Mouse (Mus musculus) C2C12 (cell line): ENCODE results near the gene Crnkl1. TPM values are rescaled to one million over a fixed set of nuclear protein-coding genes. Genes with fewer than 3 reads are reported as not detected.
"Not testable (repeated sequence)": the region's sequence is repeated elsewhere in the genome, so short reads cannot be mapped to it uniquely, and the experiment has no call there.

Experiments
- H3K27me3 ChIP-seq: one replicate; pipeline ENCODE4 v1.6.1; 2011; ENCODE audit not compliant: control insufficient read depth, insufficient read depth, insufficient read length
- H3K36me3 ChIP-seq: one replicate; pipeline ENCODE4 v1.6.1; 2011; ENCODE audit not compliant: control insufficient read depth, insufficient read depth
- H3K4me3 ChIP-seq: one replicate; pipeline ENCODE4 v1.5.1; 2011; ENCODE audit warnings: mild to moderate bottlenecking, control low read depth; ENCODE audit not compliant: poor library complexity, insufficient read depth, severe bottlenecking
- H3K79me2 ChIP-seq: one replicate; pipeline ENCODE4 v1.6.1; 2011; ENCODE audit not compliant: control insufficient read depth, insufficient read depth
- H3K79me3 ChIP-seq: one replicate; pipeline ENCODE4 v1.6.1; 2011; ENCODE audit warnings: low read depth, control low read depth
- H3ac ChIP-seq: one replicate; pipeline ENCODE3; 2011; ENCODE audit warnings: low read depth; ENCODE audit not compliant: control insufficient read depth, insufficient read length
- CEBPB ChIP-seq: IDR thresholded peaks from one replicate; pipeline ENCODE4 v1.6.1; 2011; ENCODE audit warnings: low read depth, mild to moderate bottlenecking, control low read depth, moderate library complexity
- CTCF ChIP-seq: IDR thresholded peaks from one replicate; pipeline ENCODE4 v1.5.1; 2011; ENCODE audit not compliant: control insufficient read depth, insufficient read depth, insufficient read length
- FOSL1 ChIP-seq: IDR thresholded peaks from one replicate; pipeline ENCODE4 v1.8.0; 2011; ENCODE audit warnings: mild to moderate bottlenecking, low read length; ENCODE audit not compliant: poor library complexity, insufficient read depth, severe bottlenecking
- MAX ChIP-seq: IDR thresholded peaks from one replicate; pipeline ENCODE4 v1.6.1; 2011; ENCODE audit warnings: mild to moderate bottlenecking, control low read depth
- MYOD1 ChIP-seq: IDR thresholded peaks from one replicate; pipeline ENCODE4 v1.6.1; 2011; ENCODE audit warnings: low read depth; ENCODE audit not compliant: control insufficient read depth, insufficient read length
- MYOG ChIP-seq: IDR thresholded peaks from one replicate; pipeline ENCODE4 v1.6.1; 2011; ENCODE audit not compliant: control insufficient read depth, insufficient read length; ENCODE audit errors: extremely low read depth
- USF1 ChIP-seq: IDR thresholded peaks from one replicate; pipeline ENCODE4 v1.6.1; 2011; ENCODE audit warnings: low read depth, mild to moderate bottlenecking, control low read depth, moderate library complexity
- polyA plus RNA-seq: library from polyadenylated mRNA; unstranded; fragments of >200 nt; fragmentation: generic; extraction: Trizol; gene quantifications from one replicate; pipeline ENCODE4 v1.2.1, GENCODE M21; 2012; ENCODE audit warnings: missing spikeins

Gene Crnkl1
- polyA plus RNA-seq, 1 experiment = 8.8 TPM

DNA sequence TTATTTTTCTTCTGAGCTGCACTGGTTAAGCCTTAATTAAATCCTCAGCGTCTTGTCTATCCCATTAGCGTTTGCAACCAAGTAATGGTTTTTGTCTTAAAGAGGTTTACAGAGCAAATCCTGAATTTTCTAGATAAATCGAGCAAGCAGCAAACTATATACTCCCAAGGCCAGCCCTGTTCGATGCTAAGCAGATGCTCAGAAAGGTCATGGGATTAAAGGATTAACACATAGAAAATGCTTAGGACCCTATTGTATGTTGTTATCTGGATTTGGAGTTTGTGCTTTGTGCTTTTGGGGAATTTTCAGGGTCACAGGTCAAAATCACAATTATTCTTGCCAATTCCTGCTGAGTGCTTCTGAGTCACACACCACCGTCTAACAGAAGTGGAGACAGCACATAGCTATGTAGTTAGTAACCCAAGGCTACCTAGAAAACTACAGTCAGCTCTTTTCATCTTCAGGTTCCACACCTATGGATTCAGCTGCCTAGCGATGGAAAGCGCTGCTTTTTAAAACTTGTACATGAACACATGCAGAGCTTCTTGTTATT is 13.7 kb upstream of the Crnkl1 start:
- Histone ChIP-seq H3K79me3 (no peaks in the 10 kb centered on the region), H3K4me3 (no peak overlapping the region), H3K27me3 (peaks cover 5% of the 10 kb centered on the region), H3K36me3 (no peaks in the 10 kb centered on the region), H3K79me2 (no peaks in the 10 kb centered on the region), H3ac (no peak overlapping the region)
- TF ChIP-seq USF1 (no peak), MYOD1 (no peak), CEBPB (no peak), CTCF (no peak), MAX (no peak)

DNA sequence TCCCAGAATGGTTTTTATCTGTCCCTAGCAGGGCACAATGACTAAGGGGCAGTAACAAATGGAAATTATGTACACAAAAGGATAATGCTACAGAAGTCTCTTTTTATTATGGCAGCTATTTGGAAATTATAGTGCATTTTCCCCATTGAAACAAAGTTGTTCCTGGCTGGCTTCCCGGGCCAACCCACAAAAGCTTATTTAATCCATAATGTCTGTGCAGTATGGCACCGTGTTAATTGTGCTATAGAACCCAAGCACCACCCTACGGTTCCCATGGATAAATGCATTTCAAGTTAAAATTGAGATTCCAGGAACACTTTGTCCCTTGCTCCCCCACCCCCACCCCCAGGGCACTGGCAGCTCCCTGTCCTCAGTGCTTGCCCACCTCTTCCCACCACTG is 9.5 kb upstream of the Crnkl1 start:
- TF ChIP-seq MYOG (no peak), MAX (no peak), CEBPB (no peak), USF1 (no peak), FOSL1 (no peak), MYOD1 (no peak), CTCF (no peak)
- peaks cover 14% of the 10 kb centered on the region for H3K27me3 ChIP-seq
- H3K79me3 ChIP-seq = no peaks in the 10 kb centered on the region
- H3ac ChIP-seq = no peak overlapping the region
- H3K36me3 ChIP-seq = no peaks in the 10 kb centered on the region
- no peak overlapping the region for H3K4me3 ChIP-seq
- no peaks in the 10 kb centered on the region for H3K79me2 ChIP-seq

DNA sequence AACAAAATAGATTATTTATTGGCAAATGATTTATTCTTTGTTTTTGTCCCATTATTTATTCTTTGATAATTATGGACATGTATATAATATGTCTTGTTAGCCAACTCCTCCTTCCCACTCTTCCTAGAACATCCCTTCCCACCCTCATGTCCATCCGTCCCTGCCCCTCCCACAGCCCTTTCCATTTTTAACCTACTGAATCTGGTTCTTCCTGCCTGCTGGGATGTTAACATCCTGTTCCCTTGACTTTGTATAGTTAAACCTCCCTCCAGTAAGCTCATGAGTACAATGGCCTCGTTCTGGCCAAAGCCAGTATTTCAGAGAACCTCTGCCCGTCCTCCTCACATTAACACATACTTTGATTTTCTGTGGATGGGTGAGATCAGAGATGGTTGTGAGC is 6.6 kb upstream of the Crnkl1 start:
- Histone ChIP-seq H3ac (no peak overlapping the region), H3K4me3 (no peak overlapping the region), H3K79me3 (no peaks in the 10 kb centered on the region), H3K27me3 (peaks cover 14% of the 10 kb centered on the region), H3K36me3 (no peaks in the 10 kb centered on the region), H3K79me2 (no peaks in the 10 kb centered on the region)
- TF ChIP-seq FOSL1 = no peak
- TF ChIP-seq MYOG = no peak
- no peak for TF ChIP-seq USF1
- TF ChIP-seq CEBPB = no peak
- TF ChIP-seq CTCF = no peak

DNA sequence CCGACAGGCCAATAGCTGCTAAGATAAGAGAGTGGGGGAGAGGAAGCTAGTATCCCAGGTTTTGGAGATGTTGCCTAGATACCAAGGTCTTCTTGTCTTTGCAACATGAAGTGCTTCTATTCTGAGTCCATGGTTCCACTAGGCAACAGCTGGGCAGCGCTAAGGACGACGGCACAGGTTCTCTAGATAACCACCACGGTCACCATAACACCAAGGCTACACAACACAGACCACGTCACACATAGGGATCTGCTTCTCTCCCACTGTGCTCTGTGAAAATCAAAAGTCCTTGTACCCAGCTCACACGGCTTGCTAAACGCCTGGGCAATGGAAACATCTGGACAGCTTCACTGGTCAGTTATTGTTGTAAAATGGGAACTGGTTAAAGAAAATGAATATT is 2.2 kb upstream of the Crnkl1 start:
- Histone ChIP-seq H3ac (no peak overlapping the region), H3K4me3 (no peak overlapping the region), H3K36me3 (no peaks in the 10 kb centered on the region), H3K79me3 (peaks cover 2% of the 10 kb centered on the region), H3K27me3 (no peaks in the 10 kb centered on the region), H3K79me2 (peaks cover 11% of the 10 kb centered on the region)
- no peak for TF ChIP-seq MAX
- no peak for TF ChIP-seq FOSL1
- TF ChIP-seq MYOG = no peak
- TF ChIP-seq CEBPB = no peak
- TF ChIP-seq USF1 = no peak
- no peak for TF ChIP-seq MYOD1
- TF ChIP-seq CTCF = no peak

DNA sequence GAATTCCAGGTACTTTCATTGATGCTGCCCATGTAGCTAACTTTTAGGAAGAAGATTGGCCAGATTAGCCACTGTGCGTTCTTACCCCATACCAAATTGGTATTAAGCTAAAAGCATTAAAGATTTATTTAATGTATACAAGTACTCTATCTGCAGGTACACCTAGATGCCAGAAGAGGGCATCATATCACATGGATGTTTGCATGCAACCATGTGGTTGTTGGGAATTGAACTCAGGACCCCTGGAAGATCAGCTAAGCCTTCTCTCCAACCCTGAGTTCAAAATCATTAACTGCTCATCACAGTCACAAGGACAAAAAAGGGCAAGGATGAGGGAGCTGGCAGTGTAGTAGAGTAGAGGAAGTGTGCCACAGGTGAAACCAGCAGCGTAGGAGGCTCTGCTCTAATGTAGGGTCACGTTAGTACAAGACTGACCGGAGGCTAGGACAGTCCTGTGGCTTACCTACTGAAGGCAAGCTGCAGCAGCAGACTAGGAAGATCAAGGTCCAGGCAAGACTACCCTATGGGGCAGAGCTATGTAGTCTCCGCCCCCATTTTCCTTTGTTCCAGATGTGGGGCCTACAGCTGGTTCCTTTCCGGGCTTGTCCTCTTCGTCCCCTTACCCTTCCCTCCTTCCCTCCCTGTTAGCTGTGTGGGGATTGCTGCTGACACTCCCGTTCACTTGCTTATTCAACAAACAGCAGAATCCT is 13.7 kb downstream of the Crnkl1 start:
- H3K79me2 ChIP-seq = no peaks in the 10 kb centered on the region
- H3K79me3 ChIP-seq = no peaks in the 10 kb centered on the region
- H3K4me3 ChIP-seq = no peak overlapping the region
- peaks cover 86% of the 10 kb centered on the region for H3K36me3 ChIP-seq
- no peaks in the 10 kb centered on the region for H3K27me3 ChIP-seq
- TF ChIP-seq MYOG (no peak), USF1 (no peak), CTCF (no peak), MYOD1 (no peak), CEBPB (no peak), FOSL1 (no peak), MAX (no peak)
- H3ac ChIP-seq = no peak overlapping the region

DNA sequence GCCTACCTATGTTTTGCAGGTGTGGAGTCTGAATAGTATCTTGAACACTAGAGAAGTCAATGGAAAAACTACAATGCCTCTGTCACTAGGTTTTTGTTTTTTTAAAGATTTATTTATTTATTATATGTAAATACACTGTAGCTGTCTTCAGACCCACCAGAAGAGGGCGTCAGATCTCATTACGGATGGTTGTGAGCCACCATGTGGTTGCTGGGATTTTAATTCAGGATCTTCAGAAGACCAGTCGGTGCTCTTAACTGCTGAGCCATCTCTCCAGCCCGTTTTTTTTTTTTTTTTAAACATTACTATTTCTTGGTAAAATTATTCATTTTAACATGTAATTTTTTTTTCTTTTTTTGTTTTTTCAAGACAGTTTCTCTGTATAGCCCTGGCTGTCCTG is 28.9 kb downstream of the Crnkl1 start:
- H3ac ChIP-seq, H3K27me3 ChIP-seq, H3K4me3 ChIP-seq: not testable (repeated sequence)
- peaks cover 43% of the 10 kb centered on the region for H3K36me3 ChIP-seq
- peaks cover 64% of the 10 kb centered on the region for H3K79me3 ChIP-seq
- H3K79me2 ChIP-seq = peaks cover 79% of the 10 kb centered on the region
